Mouse (Mus musculus) left cerebral cortex, adult 9 months (tissue): ENCODE measurements around the gene Babam2.
A peak's percentile ranks its signal among the peaks of the same experiment; 100 is the strongest.
"Not testable (repeated sequence)": the region's sequence is repeated elsewhere in the genome, so short reads cannot be mapped to it uniquely, and the experiment has no call there.

Experiments used
- DNase-seq, 2 experiments: peaks; one replicate each; pipeline ENCODE4 v3.0.0; 2022; ENCODE audit warnings: low spot score in 2 of 2

The Babam2 gene

GRCm38 (mm10) chr5:31781624-31782023 lies 84.1 kb downstream of the Babam2 start:
- DNase-seq: no peak

DNA sequence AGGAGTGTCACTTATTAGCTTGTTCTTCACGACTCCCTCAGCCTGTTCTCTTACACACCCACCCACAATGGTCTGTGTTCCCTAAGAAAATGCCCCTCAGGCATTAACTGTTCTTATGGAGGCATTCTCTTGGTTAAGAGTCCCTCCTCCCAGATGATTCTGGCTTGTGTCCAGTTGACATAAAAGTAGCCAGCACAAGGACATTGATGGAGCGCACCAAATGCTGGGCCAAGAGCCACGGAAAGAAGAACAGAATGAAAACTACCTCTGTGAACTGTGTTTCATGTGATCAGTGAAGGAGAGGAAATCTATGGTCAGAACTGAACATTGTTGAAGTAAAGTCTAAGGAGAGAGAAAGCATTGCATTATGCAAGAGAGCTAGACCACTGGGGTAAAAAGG lies 89.7 kb downstream of the Babam2 start:
- DNase-seq: no peak

DNA sequence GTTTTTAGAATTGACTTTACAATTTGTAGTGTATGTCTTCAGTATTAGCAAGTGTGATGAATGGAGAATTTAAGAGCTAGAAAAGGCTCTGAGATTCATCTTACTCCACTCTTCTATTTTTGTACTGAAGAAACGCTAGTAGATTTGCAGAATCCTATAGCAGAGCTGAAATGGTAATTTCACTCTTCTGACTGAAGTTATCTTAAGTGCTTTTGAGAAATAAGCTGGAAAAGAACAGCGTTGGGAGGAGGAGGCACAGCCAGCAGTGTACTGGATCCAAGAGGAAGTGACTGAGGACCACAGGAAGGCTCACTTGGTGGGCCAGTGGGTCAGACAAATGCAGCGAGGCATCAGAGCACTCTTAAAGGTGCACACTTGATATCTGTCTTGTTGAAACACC lies 90.1 kb downstream of the Babam2 start:
- DNase-seq: no peak

GRCm38 (mm10) chr5:31792338-31792737 lies 94.9 kb downstream of the Babam2 start:
- no peak for DNase-seq

- no peak for DNase-seq
Observed at GRCm38 (mm10) chr5:31792863-31793262, 95.4 kb downstream of the Babam2 start.

DNA sequence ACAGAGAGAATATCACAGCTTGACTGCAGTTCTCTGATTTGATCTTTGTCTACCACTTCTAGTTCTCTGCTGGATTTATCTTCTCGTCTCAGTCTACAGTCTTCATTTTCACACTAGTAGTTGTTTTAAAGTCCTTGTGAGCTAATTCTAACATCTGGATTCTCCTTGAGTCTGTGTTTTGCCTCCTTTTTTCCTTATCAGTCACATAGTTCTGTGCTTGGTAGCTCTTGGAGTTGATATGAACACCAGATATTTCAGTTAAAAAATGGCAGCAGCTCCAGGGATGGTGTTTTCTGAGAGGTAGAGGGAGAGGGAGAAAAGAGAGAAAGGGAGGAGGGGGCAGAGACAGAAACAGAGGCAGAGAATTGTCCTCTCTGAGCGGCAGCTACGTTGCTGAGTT lies 97.9 kb downstream of the Babam2 start:
- no peak for DNase-seq

DNA sequence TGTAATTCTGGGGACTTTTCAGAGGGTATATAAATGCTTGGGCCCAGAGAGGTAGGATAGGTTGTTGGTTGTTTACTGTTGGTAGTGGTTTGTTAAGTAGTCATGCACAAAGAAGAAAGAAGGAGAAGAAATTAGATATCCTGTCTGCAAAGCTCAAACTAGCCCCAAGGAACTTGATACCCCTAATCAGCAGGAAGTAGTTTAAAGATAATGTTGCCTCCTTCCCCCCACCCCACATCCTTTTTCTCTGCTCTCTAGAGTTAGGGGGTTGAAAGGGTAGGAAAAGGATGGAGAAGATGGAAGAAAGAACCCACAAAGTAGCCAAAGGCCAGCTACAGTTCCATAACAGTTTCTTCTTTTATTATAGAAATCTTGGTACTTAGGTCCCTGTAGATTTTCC lies 99.5 kb downstream of the Babam2 start:
- no peak for DNase-seq

DNA sequence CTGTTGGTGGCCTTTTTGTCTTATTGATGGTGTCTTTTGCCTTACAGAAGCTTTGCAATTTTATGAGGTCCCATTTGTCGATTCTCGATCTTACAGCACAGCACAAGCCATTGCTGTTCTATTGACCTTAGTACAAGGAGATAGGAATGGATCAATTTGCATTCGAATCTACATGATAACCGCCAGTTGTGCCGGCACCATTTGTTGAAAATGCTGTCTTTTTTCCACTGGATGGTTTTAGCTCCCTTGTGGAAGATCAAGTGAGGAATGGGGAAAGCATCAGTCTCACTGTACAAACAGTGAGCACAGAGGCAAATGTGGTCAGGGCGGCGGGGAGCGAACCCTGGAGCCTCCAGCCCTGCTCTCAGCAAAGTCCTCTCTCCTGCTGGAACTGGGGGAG lies 106.7 kb downstream of the Babam2 start:
- DNase-seq: not testable (repeated sequence)

- DNase-seq: no peak
Observed at GRCm38 (mm10) chr5:31804751-31805150, 107.3 kb downstream of the Babam2 start.

DNA sequence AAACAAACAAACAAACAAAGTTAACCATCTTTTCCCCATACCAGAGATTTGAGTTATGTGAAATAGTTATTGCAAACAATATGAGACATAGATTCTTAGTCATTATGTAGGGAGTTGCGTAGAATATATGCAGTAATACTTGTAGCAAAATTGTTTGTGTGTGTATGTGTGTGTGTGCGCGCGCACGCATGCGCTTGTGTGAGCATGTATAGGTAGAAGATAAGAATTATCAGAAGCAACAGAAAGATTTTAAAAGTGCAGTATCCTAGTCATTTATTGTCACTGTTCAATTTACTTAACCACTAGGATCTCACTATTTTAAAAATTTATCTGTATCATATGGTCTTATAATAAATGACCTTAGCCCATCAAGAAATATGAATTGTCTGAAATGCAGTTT lies 109.8 kb downstream of the Babam2 start:
- DNase-seq: no peak

DNA sequence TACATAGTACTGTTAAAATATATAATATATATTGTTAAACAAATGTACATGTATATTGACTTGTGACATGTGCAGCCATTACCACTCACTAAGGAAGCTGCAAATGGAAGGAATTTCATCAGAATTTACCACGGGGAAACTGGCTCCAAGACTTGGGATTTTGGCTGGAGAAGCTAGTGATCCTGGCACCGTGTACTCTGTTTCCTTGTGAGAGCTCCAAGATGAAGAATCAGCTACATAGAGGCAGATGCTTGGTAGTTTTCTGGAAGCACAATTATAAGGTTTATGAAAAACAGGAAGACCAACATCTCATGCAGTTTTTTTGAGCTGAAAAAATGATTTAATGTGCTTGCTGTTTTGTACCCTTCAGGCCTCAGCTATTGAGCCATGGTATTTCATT lies 110.8 kb downstream of the Babam2 start:
- peak in 1 of 2 experiments; percentile 41 for DNase-seq

- peak in 1 of 2 experiments; percentile 23 for DNase-seq
Observed at GRCm38 (mm10) chr5:31810796-31811662, 113.5 kb downstream of the Babam2 start.

DNA sequence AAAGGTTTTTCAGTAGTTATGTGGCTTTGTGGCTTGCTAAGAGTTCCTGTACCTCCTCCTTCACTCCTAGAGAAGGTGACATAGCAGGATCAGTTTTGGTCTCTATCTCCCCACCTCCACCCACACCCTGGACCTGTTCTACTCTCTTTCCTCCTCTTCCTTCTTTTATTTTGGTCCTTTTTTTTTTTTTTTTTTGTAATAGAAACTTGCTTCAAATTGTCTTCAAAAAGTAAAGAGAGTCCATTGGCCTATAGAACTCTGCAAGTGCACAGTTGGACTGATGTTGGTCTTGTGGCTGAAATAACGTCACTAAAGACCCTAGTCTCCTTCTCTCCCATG lies 114.1 kb downstream of the Babam2 start:
- no peak for DNase-seq

GRCm38 (mm10) chr5:31813156-31813675 lies 115.7 kb downstream of the Babam2 start:
- DNase-seq: no peak

DNA sequence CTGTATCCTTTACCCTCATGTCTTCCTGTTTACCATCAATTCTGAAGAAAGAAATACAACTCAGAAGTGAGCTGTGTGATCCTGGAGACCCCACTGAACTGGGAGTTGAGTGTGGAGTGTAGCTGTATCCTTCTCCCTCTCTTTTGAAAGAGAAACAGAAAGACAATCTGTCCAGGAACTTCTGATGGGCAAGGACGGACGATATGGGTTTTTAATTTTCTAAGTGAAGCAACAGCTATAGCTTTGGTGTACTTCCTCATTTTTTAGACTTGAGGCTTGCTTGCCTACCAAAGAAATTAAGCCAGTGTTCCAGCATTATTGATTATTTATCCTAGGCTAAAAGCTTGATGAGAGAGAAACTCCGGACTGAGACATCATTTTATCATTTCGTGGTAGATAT lies 116.6 kb downstream of the Babam2 start:
- DNase-seq: no peak

GRCm38 (mm10) chr5:31815129-31815528 lies 117.6 kb downstream of the Babam2 start:
- DNase-seq: no peak

DNA sequence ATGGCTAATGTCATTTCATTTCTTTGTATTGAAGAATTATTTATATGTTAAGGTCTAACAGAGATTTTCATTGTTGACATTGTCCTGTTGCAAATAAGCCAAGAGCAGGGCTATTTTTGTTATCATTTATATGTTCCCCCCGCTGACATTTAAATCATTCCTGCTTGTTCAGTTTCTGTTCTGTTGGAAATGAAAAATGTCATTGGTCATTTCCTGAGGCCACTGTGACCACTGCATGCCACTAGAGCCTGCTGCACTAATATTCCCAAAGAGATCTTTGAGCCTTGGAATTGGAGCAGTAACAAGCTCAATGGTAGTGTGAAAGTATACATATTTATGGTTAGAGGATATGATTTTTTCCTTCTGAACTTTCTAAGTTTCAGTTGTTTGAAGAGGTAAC lies 118.6 kb downstream of the Babam2 start:
- DNase-seq: no peak

DNA sequence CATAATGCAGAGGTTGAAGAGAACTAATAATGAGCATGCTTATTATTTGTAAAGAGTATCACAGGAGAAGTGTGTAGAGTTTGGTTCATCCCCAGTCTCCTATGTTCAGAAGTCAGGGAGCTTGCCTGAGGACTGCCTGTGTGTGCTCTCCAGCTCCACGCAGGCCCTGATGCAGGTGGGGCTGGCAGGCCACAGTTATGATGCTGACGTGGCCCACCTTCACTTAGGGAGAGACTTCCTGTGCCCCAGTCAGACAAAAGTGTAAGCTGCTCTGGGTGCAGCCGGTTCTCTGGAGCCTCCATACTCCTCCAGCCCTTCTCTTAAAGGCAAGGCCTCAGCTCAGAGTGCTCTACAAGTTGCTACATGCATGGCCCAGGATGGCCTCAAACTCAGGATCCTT lies 123.3 kb downstream of the Babam2 start:
- DNase-seq: no peak

DNA sequence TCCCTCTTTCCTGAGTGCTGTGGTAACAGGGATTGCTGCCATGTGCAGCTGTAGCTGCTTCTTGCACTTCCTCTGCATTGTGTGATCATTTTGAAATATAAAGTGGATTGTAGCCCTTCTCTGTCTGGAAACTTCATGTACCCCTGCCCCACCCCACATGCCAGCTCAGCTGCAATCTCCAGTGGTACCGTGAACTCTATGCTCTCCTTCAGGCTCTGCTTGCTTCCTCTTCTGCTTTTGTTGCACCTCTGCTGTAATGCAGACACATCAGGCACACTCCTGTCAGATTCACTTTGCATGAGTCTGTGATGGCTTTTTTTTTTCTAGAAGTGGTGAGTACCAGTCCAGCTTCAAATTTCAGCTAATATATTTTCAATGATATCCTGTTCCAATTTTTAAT lies 123.7 kb downstream of the Babam2 start:
- DNase-seq: no peak

GRCm38 (mm10) chr5:31823673-31824072 lies 126.2 kb downstream of the Babam2 start:
- no peak for DNase-seq

DNA sequence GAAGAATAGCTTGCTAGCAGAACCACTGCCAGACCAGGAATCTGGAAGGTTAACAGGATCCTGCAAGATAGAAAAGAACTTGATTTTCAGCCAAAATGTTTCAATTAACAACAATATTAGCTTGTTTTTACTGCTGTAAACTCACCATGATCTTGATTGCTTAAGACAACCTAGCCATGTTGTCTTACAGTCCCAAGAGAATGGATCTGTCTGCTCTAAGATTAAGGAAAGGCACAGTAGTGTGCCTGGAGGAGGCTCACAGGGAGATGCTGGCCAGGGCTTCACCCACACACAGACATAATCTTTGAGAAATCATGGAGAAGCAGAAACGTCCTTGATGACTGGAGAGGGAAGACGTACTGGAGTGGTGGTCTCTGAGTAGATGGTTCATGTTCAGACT lies 126.6 kb downstream of the Babam2 start:
- no peak for DNase-seq

DNA sequence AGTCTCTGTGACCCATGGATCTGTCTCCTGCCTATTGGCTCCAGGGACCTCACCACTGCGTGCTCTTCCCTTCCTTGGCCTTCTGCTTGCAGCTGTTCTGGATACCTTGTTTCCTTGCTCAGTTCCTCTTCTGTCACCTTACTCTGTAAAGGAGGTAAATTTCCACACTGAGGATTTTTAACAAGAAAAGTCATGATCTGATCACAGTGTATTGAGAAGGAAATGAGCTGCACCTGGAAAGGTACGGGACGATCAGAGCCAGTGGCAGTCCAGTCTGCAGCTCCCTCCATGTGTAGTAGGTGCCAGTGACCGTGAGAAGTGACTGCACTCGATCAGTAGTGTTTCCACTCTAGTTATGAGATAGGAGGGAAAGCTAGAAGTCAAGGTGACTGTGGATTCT lies 129.8 kb downstream of the Babam2 start:
- DNase-seq: no peak

- DNase-seq: no peak
Observed at GRCm38 (mm10) chr5:31827896-31828295, 130.4 kb downstream of the Babam2 start.

DNA sequence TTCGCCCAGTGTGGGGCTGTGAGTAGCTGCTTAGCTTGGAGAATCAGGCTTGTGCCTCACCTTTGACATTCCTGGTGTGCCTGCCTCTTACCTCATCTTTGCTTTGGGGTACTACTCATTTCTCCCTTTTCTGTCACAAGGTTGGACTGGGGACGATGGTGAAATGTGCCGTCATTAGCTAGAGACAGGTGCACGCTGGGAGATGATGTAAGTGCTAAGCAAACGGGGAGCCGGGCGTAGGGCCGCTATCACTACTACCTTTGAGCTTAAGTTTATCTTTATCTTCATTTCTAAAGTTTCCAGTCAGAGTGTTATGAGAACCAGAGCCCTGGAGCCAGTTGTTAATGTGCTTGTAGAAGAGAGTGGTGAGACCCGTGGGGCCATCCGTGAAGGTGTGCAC lies 131.3 kb downstream of the Babam2 start:
- DNase-seq: no peak
